Mouse (Mus musculus): ENCODE results near the gene Olfr839-ps1.

Olfr839-ps1 gene

GRCm38 (mm10) chr9:19177212-19177611, at the start of gene Olfr839-ps1:
TSS of gene Olfr839-ps1 (minus strand) at chr9:19177312.
- DNase-seq (ENCODE audit: low read depth): no peak

- DNase-seq (ENCODE audit: low read depth): no peak
These were observed 41.1 kb downstream of the Olfr839-ps1 start, which contains the start of gene Olfr837 for GRCm38 (mm10) chr9:19136017-19136416. TSS of gene Olfr837 (plus strand) at chr9:19136317.

- DNase-seq (ENCODE audit: low read depth): no peak
These were observed 57.0 kb downstream of the Olfr839-ps1 start, which contains the start of gene Olfr836 for GRCm38 (mm10) chr9:19120082-19120481. TSS of gene Olfr836 (plus strand) at chr9:19120382.

Measured in c-Kit-positive CD71-positive TER-119-negative erythroid progenitor cells, embryonic 14.5 days (primary cell).